Mouse (Mus musculus) thymus, adult 2 months (tissue): ENCODE results near the gene Hscb.
A peak's percentile ranks its signal among the peaks of the same experiment; 100 is the strongest.

Experiments used
- CTCF ChIP-seq: fragments of 200-500 bp; IDR thresholded peaks from 2 replicates; pipeline ENCODE4 v1.5.1; 2012; ENCODE audit warnings: mild to moderate bottlenecking, control low read depth, low read length, moderate library complexity, borderline replicate concordance; ENCODE audit not compliant: control insufficient read depth, poor library complexity, insufficient read depth; ENCODE audit errors: extremely low read depth
- POLR2A ChIP-seq: fragments of 200-500 bp; IDR thresholded peaks from 2 replicates; pipeline ENCODE4 v1.6.1; 2012; ENCODE audit warnings: mild to moderate bottlenecking, low read length, control low read depth, moderate library complexity; ENCODE audit not compliant: control insufficient read depth, poor library complexity, insufficient read depth; ENCODE audit errors: extremely low read depth

GRCm38 (mm10) chr5:110839678-110840365, at the start of gene Hscb, which contains the start of gene Chek2:
- TF ChIP-seq CTCF (no peak; the same call in 1 of the 2 replicates), POLR2A (peak; percentile 75)
